Mouse (Mus musculus): ENCODE results near the gene Olfr1065. TPM values are rescaled to one million over a fixed set of nuclear protein-coding genes. Genes with fewer than 3 reads are reported as not detected.
"Not testable (repeated sequence)": the region's sequence is repeated elsewhere in the genome, so short reads cannot be mapped to it uniquely, and the experiment has no call there.

Gene Olfr1065
- not detected in 2 replicates for polyA plus RNA-seq (2015; fragmentation: Nextera tagmentation; extraction: Ambion mirVana)

DNA sequence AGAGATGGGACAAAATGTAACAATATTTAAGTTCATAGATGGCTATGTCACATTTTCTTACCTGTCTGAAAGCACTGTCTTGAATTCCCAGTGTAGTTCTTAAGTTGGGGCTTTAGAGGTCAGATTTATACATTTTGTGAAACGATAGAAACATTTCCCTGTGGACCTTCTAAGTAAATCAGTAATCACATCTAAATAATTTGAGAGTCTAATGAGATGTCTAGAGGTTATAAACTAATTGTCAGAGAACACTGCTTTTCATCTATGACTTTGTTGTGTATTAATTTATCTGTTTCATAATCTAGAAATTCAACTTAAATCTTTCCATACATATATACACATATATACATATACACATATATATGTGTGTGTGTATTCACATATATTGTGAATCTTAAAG is at the start of gene Olfr1065:
Gene Olfr1065 (minus strand): TSS at position 101 of the 400 bp plus-strand sequence.
- H3K4me3 ChIP-seq (ENCODE audit: low read depth, low read length); H3K4me1 ChIP-seq (ENCODE audit: control insufficient read depth, low read depth, low read length); H3K9ac ChIP-seq (ENCODE audit: low read depth, low read length); H3K4me2 ChIP-seq (ENCODE audit: low read depth, low read length); H3K27ac ChIP-seq (ENCODE audit: low read length); H3K36me3 ChIP-seq (ENCODE audit: control insufficient read depth, insufficient read depth); ATAC-seq (ENCODE audit: low read depth); H3K27me3 ChIP-seq (ENCODE audit: control insufficient read depth, insufficient read depth, low read depth, low read length); H3K9me3 ChIP-seq (replicated peaks; ENCODE audit: control insufficient read depth, low read length): not testable (repeated sequence)
- no CpG with 5 or more reads among the region's 1 CpGs for WGBS (ENCODE audit: insufficient replicate concordance)

DNA sequence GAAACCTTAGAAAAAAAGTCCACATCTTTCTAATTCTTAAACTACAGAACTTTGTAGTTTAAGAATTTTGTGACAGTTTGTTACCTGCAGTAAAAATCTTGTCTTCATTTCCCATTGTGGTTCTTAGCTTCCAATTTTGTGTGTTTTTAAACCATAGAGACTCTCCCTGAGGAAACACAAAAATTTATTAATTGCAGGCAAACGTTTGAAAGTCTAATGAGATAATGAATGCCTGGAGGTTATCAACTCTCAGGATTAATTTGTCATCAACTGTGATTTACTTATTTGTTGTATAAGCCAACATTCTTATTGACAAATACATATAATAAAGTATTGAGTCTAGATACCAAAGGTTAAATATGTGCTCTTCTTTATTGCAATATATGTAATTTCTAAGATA is 36.9 kb upstream of the Olfr1065 start, which contains the start of gene Olfr228:
Gene Olfr228 (minus strand): TSS at position 101 of the 400 bp plus-strand sequence.
- Histone ChIP-seq H3K4me3 (ENCODE audit: low read depth, low read length) (no peak within 1 kb of the TSS), H3K27ac (ENCODE audit: low read length) (no peak within 1 kb of the TSS), H3K9ac (ENCODE audit: low read depth, low read length) (no peak within 1 kb of the TSS), H3K9me3 (replicated peaks; ENCODE audit: control insufficient read depth, low read length) (no peaks in the 10 kb centered on the region), H3K4me2 (ENCODE audit: low read depth, low read length) (no peak within 1 kb of the TSS), H3K27me3 (ENCODE audit: control insufficient read depth, insufficient read depth, low read depth, low read length) (no peaks in the 10 kb centered on the region), H3K36me3 (ENCODE audit: control insufficient read depth, insufficient read depth) (no peaks in the 10 kb centered on the region), H3K4me1 (ENCODE audit: control insufficient read depth, low read depth, low read length) (no peaks in the 10 kb centered on the region)
- ATAC-seq (ENCODE audit: low read depth), result no peak
- 28% methylated on average over 1 of the region's 1 CpGs for WGBS (ENCODE audit: insufficient replicate concordance)

DNA sequence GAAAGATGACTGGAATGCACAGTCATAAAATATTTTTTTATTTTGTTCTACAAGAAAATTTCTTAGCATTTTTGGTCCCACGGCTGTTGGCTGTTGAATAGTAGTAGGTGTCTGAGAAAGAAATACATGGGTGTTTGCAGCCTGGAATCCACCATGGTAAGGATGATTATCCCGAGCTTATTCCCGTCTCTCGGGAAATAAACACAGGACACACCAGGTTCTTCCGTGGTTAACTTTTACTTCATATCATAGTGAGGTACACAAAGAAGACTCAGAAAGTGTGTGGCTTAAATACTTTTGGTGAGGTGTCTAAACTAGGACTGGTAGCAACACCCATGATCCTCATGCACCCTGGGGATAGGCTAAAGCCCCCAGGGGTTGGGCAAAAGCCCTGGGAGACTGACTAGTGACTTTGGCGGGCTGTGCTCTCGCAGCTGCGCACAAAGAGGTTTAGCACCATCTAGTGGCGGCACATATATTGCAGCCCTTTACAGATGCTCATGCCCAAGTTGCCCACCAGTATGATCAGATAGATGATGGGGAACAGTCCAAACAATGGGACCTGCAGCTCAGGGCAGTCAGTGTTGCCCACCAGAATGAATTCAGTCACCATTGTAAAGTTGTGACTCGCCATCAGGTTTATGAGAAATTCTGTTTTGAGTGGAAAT is 14.2 kb upstream of the Olfr1065 start:
- WGBS (ENCODE audit: insufficient replicate concordance), result 29% methylated on average over 10 of the region's 10 CpGs
- no peak for ATAC-seq (ENCODE audit: low read depth)
- no peak overlapping the region for H3K27ac ChIP-seq (ENCODE audit: low read length)
- H3K4me2 ChIP-seq (ENCODE audit: low read depth, low read length), result no peak overlapping the region
- H3K4me3 ChIP-seq (ENCODE audit: low read depth, low read length), result no peak overlapping the region
- no peaks in the 10 kb centered on the region for H3K27me3 ChIP-seq (ENCODE audit: control insufficient read depth, insufficient read depth, low read depth, low read length)
- H3K4me1 ChIP-seq (ENCODE audit: control insufficient read depth, low read depth, low read length), result no peaks in the 10 kb centered on the region
- no peaks in the 10 kb centered on the region for H3K9me3 ChIP-seq (replicated peaks; ENCODE audit: control insufficient read depth, low read length)
- no peaks in the 10 kb centered on the region for H3K36me3 ChIP-seq (ENCODE audit: control insufficient read depth, insufficient read depth)
- H3K9ac ChIP-seq (ENCODE audit: low read depth, low read length), result no peak overlapping the region

- 67% methylated on average over 1 of the region's 1 CpGs for WGBS (ENCODE audit: insufficient replicate concordance)
- Histone ChIP-seq H3K9me3 (replicated peaks; ENCODE audit: control insufficient read depth, low read length) (no peaks in the 10 kb centered on the region), H3K27me3 (ENCODE audit: control insufficient read depth, insufficient read depth, low read depth, low read length) (no peaks in the 10 kb centered on the region), H3K4me2 (ENCODE audit: low read depth, low read length) (no peak overlapping the region), H3K4me1 (ENCODE audit: control insufficient read depth, low read depth, low read length) (no peaks in the 10 kb centered on the region), H3K36me3 (ENCODE audit: control insufficient read depth, insufficient read depth) (no peaks in the 10 kb centered on the region), H3K4me3 (ENCODE audit: low read depth, low read length) (no peak overlapping the region), H3K27ac (ENCODE audit: low read length) (no peak overlapping the region), H3K9ac (ENCODE audit: low read depth, low read length) (no peak overlapping the region)
- no peak for ATAC-seq (ENCODE audit: low read depth)
Measured at GRCm38 (mm10) chr2:86460434-86460833, 10.0 kb upstream of the Olfr1065 start.

DNA sequence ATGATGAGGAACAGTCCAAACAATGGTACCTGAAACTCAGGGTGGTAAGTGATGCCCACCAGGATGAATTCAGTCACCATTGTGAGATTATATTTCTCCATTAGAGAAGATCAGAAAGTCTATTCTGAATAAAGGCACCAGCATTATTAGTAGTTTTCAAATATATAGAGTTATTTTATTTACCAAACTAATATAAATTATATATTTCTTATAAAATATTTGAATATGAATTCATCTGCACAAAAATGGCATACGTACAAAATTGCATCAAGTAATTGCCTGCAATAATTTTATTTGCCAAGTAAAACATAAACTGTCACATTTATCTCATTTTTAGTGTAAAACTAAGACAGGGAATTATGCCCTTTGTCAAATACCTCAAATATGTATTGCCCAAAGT is 5.8 kb upstream of the Olfr1065 start, which contains the start of gene Olfr1066:
Gene Olfr1066 (minus strand): TSS at position 101 of the 400 bp plus-strand sequence.
- H3K4me2 ChIP-seq (ENCODE audit: low read depth, low read length), result no peak within 1 kb of the TSS
- H3K27ac ChIP-seq (ENCODE audit: low read length), result no peak within 1 kb of the TSS
- H3K4me3 ChIP-seq (ENCODE audit: low read depth, low read length), result no peak within 1 kb of the TSS
- no peak within 1 kb of the TSS for H3K9ac ChIP-seq (ENCODE audit: low read depth, low read length)
- no peaks in the 10 kb centered on the region for H3K36me3 ChIP-seq (ENCODE audit: control insufficient read depth, insufficient read depth)
- H3K27me3 ChIP-seq (ENCODE audit: control insufficient read depth, insufficient read depth, low read depth, low read length), result no peaks in the 10 kb centered on the region
- no peak for ATAC-seq (ENCODE audit: low read depth)
- 51% methylated on average over 1 of the region's 1 CpGs for WGBS (ENCODE audit: insufficient replicate concordance)
- H3K9me3 ChIP-seq (replicated peaks; ENCODE audit: control insufficient read depth, low read length), result no peaks in the 10 kb centered on the region
- H3K4me1 ChIP-seq (ENCODE audit: control insufficient read depth, low read depth, low read length), result no peaks in the 10 kb centered on the region

DNA sequence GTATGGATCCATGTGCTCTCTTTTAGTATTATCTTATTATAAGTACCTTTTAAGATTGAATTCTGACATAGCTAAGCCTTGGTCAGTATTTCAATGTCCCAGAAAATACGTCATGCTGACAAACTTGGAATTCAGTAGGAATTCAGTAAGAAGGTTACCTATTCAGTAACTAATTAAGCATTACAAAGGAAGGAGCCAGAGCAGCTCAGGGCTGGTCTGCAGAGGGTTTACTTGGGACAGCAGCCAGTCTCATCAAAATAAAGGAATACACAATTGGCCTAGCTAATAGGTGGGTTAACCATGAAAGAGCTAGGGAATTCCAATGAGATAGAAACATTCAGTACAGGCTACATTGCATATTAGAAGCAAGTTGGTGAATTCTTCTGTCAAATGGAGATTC is 8.3 kb downstream of the Olfr1065 start:
- 58% methylated on average over 1 of the region's 1 CpGs for WGBS (ENCODE audit: insufficient replicate concordance)
- not testable (repeated sequence) for H3K27ac ChIP-seq (ENCODE audit: low read length); ATAC-seq (ENCODE audit: low read depth)

GRCm38 (mm10) chr2:86428511-86428910 is 21.9 kb downstream of the Olfr1065 start:
- H3K9me3 ChIP-seq (replicated peaks; ENCODE audit: control insufficient read depth, low read length); H3K36me3 ChIP-seq (ENCODE audit: control insufficient read depth, insufficient read depth); H3K9ac ChIP-seq (ENCODE audit: low read depth, low read length); H3K4me2 ChIP-seq (ENCODE audit: low read depth, low read length); H3K27ac ChIP-seq (ENCODE audit: low read length); ATAC-seq (ENCODE audit: low read depth); H3K27me3 ChIP-seq (ENCODE audit: control insufficient read depth, insufficient read depth, low read depth, low read length); H3K4me3 ChIP-seq (ENCODE audit: low read depth, low read length); H3K4me1 ChIP-seq (ENCODE audit: control insufficient read depth, low read depth, low read length): not testable (repeated sequence)
- WGBS (ENCODE audit: insufficient replicate concordance), result 33% methylated on average over 8 of the region's 8 CpGs

More for the DNA sequence above, 8.3 kb downstream of the Olfr1065 start:
- H3K4me2 ChIP-seq (ENCODE audit: low read depth, low read length); H3K9me3 ChIP-seq (replicated peaks; ENCODE audit: control insufficient read depth, low read length); H3K27me3 ChIP-seq (ENCODE audit: control insufficient read depth, insufficient read depth, low read depth, low read length); H3K4me3 ChIP-seq (ENCODE audit: low read depth, low read length); H3K4me1 ChIP-seq (ENCODE audit: control insufficient read depth, low read depth, low read length); H3K9ac ChIP-seq (ENCODE audit: low read depth, low read length); H3K36me3 ChIP-seq (ENCODE audit: control insufficient read depth, insufficient read depth): not testable (repeated sequence)

- not testable (repeated sequence) for H3K36me3 ChIP-seq (ENCODE audit: control insufficient read depth, insufficient read depth); H3K4me3 ChIP-seq (ENCODE audit: low read depth, low read length); H3K9me3 ChIP-seq (replicated peaks; ENCODE audit: control insufficient read depth, low read length); ATAC-seq (ENCODE audit: low read depth); H3K4me1 ChIP-seq (ENCODE audit: control insufficient read depth, low read depth, low read length); H3K27ac ChIP-seq (ENCODE audit: low read length); H3K4me2 ChIP-seq (ENCODE audit: low read depth, low read length); H3K9ac ChIP-seq (ENCODE audit: low read depth, low read length); H3K27me3 ChIP-seq (ENCODE audit: control insufficient read depth, insufficient read depth, low read depth, low read length)
Measured at GRCm38 (mm10) chr2:86426649-86427048, 23.7 kb downstream of the Olfr1065 start, which contains the start of gene Olfr1062. TSS of gene Olfr1062 (minus strand) at chr2:86426749.

- Histone ChIP-seq H3K27me3 (ENCODE audit: control insufficient read depth, insufficient read depth, low read depth, low read length) (no peaks in the 10 kb centered on the region), H3K4me3 (ENCODE audit: low read depth, low read length) (no peak within 1 kb of the TSS), H3K9ac (ENCODE audit: low read depth, low read length) (no peak within 1 kb of the TSS), H3K4me1 (ENCODE audit: control insufficient read depth, low read depth, low read length) (no peaks in the 10 kb centered on the region), H3K36me3 (ENCODE audit: control insufficient read depth, insufficient read depth) (no peaks in the 10 kb centered on the region), H3K9me3 (replicated peaks; ENCODE audit: control insufficient read depth, low read length) (no peaks in the 10 kb centered on the region), H3K4me2 (ENCODE audit: low read depth, low read length) (no peak within 1 kb of the TSS), H3K27ac (ENCODE audit: low read length) (no peak within 1 kb of the TSS)
- WGBS (ENCODE audit: insufficient replicate concordance), result 51% methylated on average over 1 of the region's 1 CpGs
- ATAC-seq (ENCODE audit: low read depth), result no peak
Measured at GRCm38 (mm10) chr2:86413950-86414349, 36.4 kb downstream of the Olfr1065 start, which contains the start of gene Olfr1061. TSS of gene Olfr1061 (minus strand) at chr2:86414050.

Data from liver, embryonic 16.5 days (tissue).